Mouse (Mus musculus) liver, embryonic 14.5 days (tissue): ENCODE results near the gene 1700025C18Rik.

Experiments used
- CTCF ChIP-seq: IDR thresholded peaks from 2 replicates; pipeline ENCODE4 v1.5.1; 2016; ENCODE audit warnings: antibody characterized with exemption, low read depth, control low read depth
- EP300 ChIP-seq: IDR thresholded peaks from 2 replicates; pipeline ENCODE4 v1.6.1; 2016; ENCODE audit warnings: antibody characterized with exemption, low read depth

- TF ChIP-seq CTCF, result no peak
- TF ChIP-seq EP300, result no peak
Observed at GRCm38 (mm10) chr2:165074081-165074884, 16.3 kb downstream of the 1700025C18Rik start.
